Mouse (Mus musculus): ENCODE measurements around the gene Wrap73.

DNA sequence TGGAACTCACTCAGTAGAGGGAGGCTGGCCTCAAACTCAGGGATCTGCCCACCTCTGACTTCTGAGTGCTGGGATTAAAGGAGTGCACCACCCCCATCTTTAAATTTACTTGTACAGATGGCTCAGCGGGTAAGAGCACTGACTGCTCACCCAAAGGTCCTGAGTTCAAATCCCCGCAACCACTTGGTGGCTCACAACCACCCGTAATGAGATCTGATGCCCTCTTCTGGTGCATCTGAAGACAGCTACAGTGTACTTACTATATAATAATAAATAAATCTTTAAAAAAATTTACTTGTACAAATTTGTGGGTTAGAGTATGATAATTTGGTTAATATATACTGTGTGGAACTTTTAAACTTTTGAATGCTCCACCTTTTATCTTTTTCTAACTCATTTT is 2.5 kb downstream of the Wrap73 start:
- TF ChIP-seq CTCF (conservative IDR thresholded peaks at IDR 0.05 in 1 of 2, IDR thresholded peaks at IDR 0.05 in 1 of 2; ENCODE audit: low read depth in 2 of 2, low read length in 2 of 2), result peak in 1 of 2 experiments; percentile 58; a peak in 2 of 4 replicates
- TF ChIP-seq TBP (conservative IDR thresholded peaks at IDR 0.05; ENCODE audit: low read depth, low read length), result no peak
- TF ChIP-seq USF2 (conservative IDR thresholded peaks at IDR 0.05; ENCODE audit: low read depth, low read length), result no peak
- no peak for TF ChIP-seq SIN3A (IDR thresholded peaks at IDR 0.05; ENCODE audit: low read length)
- no peak for TF ChIP-seq POLR2A (IDR thresholded peaks at IDR 0.05; ENCODE audit: low read depth, low read length)
